Mouse (Mus musculus) thymus, adult 2 months (tissue): ENCODE results near the gene Fli1. TPM values are rescaled to one million over a fixed set of nuclear protein-coding genes. Genes with fewer than 3 reads are reported as not detected.

Experiments used
- DNase-seq: peaks from one replicate; pipeline ENCODE4 v3.0.0; 2021
- H3K27ac ChIP-seq: fragments of 200-500 bp; 2 replicates; pipeline ENCODE4 v1.5.1; 2012; ENCODE audit warnings: low read length, control low read depth; ENCODE audit not compliant: control insufficient read depth, insufficient read depth
- H3K27me3 ChIP-seq: fragments of 200-500 bp; 2 replicates; pipeline ENCODE4 v1.6.1; 2012; ENCODE audit warnings: mild to moderate bottlenecking, low read length, moderate library complexity, mixed read lengths; ENCODE audit not compliant: control insufficient read depth, insufficient read depth
- H3K36me3 ChIP-seq: fragments of 200-500 bp; 2 replicates; pipeline ENCODE4 v1.6.1; 2012; ENCODE audit warnings: mild to moderate bottlenecking, low read length, moderate library complexity; ENCODE audit not compliant: control insufficient read depth, insufficient read depth
- H3K4me1 ChIP-seq: fragments of 200-500 bp; replicated peaks from 2 replicates; pipeline ENCODE4 v1.6.1; 2012; ENCODE audit warnings: low read length; ENCODE audit not compliant: control insufficient read depth, insufficient read depth
- H3K4me3 ChIP-seq: fragments of 200-500 bp; 2 replicates; pipeline ENCODE4 v1.5.1; 2012; ENCODE audit warnings: mild to moderate bottlenecking, low read length, control low read depth, moderate library complexity; ENCODE audit not compliant: control insufficient read depth, insufficient read depth
- CTCF ChIP-seq: fragments of 200-500 bp; IDR thresholded peaks from 2 replicates; pipeline ENCODE4 v1.5.1; 2012; ENCODE audit warnings: mild to moderate bottlenecking, control low read depth, low read length, moderate library complexity, borderline replicate concordance; ENCODE audit not compliant: control insufficient read depth, poor library complexity, insufficient read depth; ENCODE audit errors: extremely low read depth
- POLR2A ChIP-seq: fragments of 200-500 bp; IDR thresholded peaks from 2 replicates; pipeline ENCODE4 v1.6.1; 2012; ENCODE audit warnings: mild to moderate bottlenecking, low read length, control low read depth, moderate library complexity; ENCODE audit not compliant: control insufficient read depth, poor library complexity, insufficient read depth; ENCODE audit errors: extremely low read depth
- WGBS: fragments of 180-500 bp; shearing (Covaris S2); methylation state at CpG from one replicate; pipeline ENCODE4 v1.1.7; 2018; 5-methylcytosine and 5-hydroxymethylcytosine counted together
- polyA plus RNA-seq: library from polyadenylated mRNA; depleted of rRNA; stranded (reverse); fragments of >200 nt; gene quantifications from 2 replicates; pipeline ENCODE4 v1.2.3, GENCODE M21; 2012

Gene Fli1
- polyA plus RNA-seq, 1 experiment, result 28.5 TPM

DNA sequence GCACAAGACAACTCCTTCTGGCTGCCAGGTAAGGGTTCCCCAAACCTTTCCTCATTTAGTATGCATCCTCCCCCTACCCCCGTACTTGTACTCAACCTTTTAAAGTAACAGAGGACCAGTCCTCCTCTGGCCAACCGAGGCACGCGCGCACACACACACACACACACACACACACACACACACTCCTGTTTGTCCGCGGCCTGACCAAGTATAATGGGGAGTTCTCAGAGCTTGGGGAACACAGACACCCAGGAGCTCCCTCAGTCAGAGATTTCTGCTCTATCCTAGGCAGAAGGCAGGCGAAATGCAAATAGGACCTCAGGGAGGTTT is 134.0 kb downstream of the Fli1 start:
- H3K27me3 ChIP-seq, result peaks cover 11% of the 10 kb centered on the region
- no peak for TF ChIP-seq POLR2A
- TF ChIP-seq CTCF, result no peak
- H3K36me3 ChIP-seq, result no peaks in the 10 kb centered on the region
- no peak overlapping the region for H3K27ac ChIP-seq
- peaks cover 8% of the 10 kb centered on the region for H3K4me1 ChIP-seq
- no peak overlapping the region for H3K4me3 ChIP-seq
- DNase-seq, result no peak
- WGBS, result 71% methylated on average over 8 of the region's 8 CpGs

GRCm38 (mm10) chr9:32405191-32405925 is 137.3 kb downstream of the Fli1 start:
- H3K4me1 ChIP-seq, result peaks cover 8% of the 10 kb centered on the region
- WGBS, result 45% methylated on average over 11 of the region's 11 CpGs
- H3K36me3 ChIP-seq, result no peaks in the 10 kb centered on the region
- no peak overlapping the region for H3K27ac ChIP-seq
- TF ChIP-seq POLR2A (no peak), CTCF (no peak)
- peak; percentile 68 for DNase-seq
- no peak overlapping the region for H3K4me3 ChIP-seq
- peaks cover 11% of the 10 kb centered on the region for H3K27me3 ChIP-seq

- no peak for DNase-seq
- peaks cover 3% of the 10 kb centered on the region; the same call in 1 of the 2 replicates for H3K4me1 ChIP-seq
- H3K4me3 ChIP-seq, result no peak overlapping the region
- H3K27me3 ChIP-seq, result no peaks in the 10 kb centered on the region
- TF ChIP-seq CTCF, result no peak
- no peak for TF ChIP-seq POLR2A
- no peak overlapping the region for H3K27ac ChIP-seq
- no peaks in the 10 kb centered on the region for H3K36me3 ChIP-seq
- WGBS, result 73% methylated on average over 5 of the region's 5 CpGs
Observed at GRCm38 (mm10) chr9:32400662-32401161, 141.9 kb downstream of the Fli1 start.

GRCm38 (mm10) chr9:32400212-32400611 is 142.4 kb downstream of the Fli1 start:
- no peak for TF ChIP-seq CTCF
- no peak for TF ChIP-seq POLR2A
- DNase-seq, result no peak
- 86% methylated on average over 2 of the region's 2 CpGs for WGBS

DNA sequence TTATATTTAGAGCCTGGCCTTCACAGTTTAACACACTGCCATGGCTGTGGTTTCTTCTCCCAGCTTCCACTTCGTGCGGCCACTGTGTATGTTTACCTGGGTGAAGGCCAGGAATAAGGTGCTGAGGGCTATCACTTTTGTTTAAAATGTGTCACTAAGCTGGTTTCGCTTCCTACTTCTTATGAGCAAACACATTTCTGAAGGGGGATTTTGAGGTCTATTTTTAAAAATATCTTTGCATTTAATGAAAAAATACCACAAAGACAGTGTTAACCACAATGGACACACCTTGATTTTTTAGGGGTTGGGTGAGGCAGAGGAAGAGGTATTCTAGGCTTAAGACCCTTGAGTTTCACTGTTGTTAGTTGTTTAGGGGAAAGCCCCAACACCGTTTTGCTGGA is 147.9 kb downstream of the Fli1 start:
- no peak overlapping the region for H3K27ac ChIP-seq

More at GRCm38 (mm10) chr9:32400212-32400611, 142.4 kb downstream of the Fli1 start:
- Histone ChIP-seq H3K4me1 (peaks cover 3% of the 10 kb centered on the region; the same call in 1 of the 2 replicates), H3K36me3 (no peaks in the 10 kb centered on the region), H3K27me3 (no peaks in the 10 kb centered on the region), H3K4me3 (no peak overlapping the region), H3K27ac (no peak overlapping the region)

GRCm38 (mm10) chr9:32392716-32393115 is 149.9 kb downstream of the Fli1 start:
- Histone ChIP-seq H3K27me3 (no peaks in the 10 kb centered on the region), H3K36me3 (no peaks in the 10 kb centered on the region), H3K27ac (no peak overlapping the region), H3K4me3 (no peak overlapping the region), H3K4me1 (no peaks in the 10 kb centered on the region)
- TF ChIP-seq CTCF (no peak), POLR2A (no peak)
- WGBS, result 64% methylated on average over 6 of the region's 6 CpGs
- no peak for DNase-seq

More for the DNA sequence above, 147.9 kb downstream of the Fli1 start:
- Histone ChIP-seq H3K4me1 (no peaks in the 10 kb centered on the region), H3K4me3 (no peak overlapping the region), H3K27me3 (no peaks in the 10 kb centered on the region), H3K36me3 (no peaks in the 10 kb centered on the region)
- TF ChIP-seq POLR2A, result no peak
- no peak for TF ChIP-seq CTCF
- DNase-seq, result no peak
- 34% methylated on average over 4 of the region's 4 CpGs for WGBS
